Mouse (Mus musculus) stomach, postnatal 0 days (tissue): ENCODE data around the gene Tmem81.

Source experiments
- CTCF ChIP-seq: IDR thresholded peaks from 2 replicates; pipeline ENCODE4 v1.5.1; 2016; ENCODE audit warnings: antibody characterized with exemption, low read depth, mild to moderate bottlenecking, moderate library complexity
- EP300 ChIP-seq: optimal IDR thresholded peaks from 2 replicates; pipeline ENCODE3; 2016; ENCODE audit warnings: antibody characterized with exemption

- TF ChIP-seq CTCF: no peak
- no peak for TF ChIP-seq EP300
These were observed 10.7 kb downstream of the Tmem81 start for GRCm38 (mm10) chr1:132516776-132517175.
